Mouse (Mus musculus) heart, embryonic 11.5 days (tissue): ENCODE measurements at regions not wholly inside any gene's neighbourhood (a gene's known extent, or its start where the extent isn't known, plus 50 kb on each side); places are given as distances from the start of the nearest gene placed in this dataset.

Source experiments
- ATAC-seq: fragments of 200-750 bp; cut with Nextera tagmentation; replicated peaks from 2 replicates; pipeline ENCODE4 v1.8.0; 2017; ENCODE audit warnings: moderate library complexity; ENCODE audit not compliant: insufficient number of reproducible peaks, low FRiP score, low TSS enrichment
- H3K27ac ChIP-seq: fragments of 300-500 bp; sonication (generic); 2 replicates; pipeline ENCODE4 v1.5.1; 2014; ENCODE audit warnings: mild to moderate bottlenecking, low read depth, low read length
- H3K27me3 ChIP-seq: fragments of 300-500 bp; sonication (generic); 2 replicates; pipeline ENCODE4 v1.6.1; 2014; ENCODE audit warnings: mild to moderate bottlenecking, low read length, mixed read lengths; ENCODE audit not compliant: control insufficient read depth, insufficient read depth
- H3K36me3 ChIP-seq: fragments of 300-500 bp; sonication (generic); 2 replicates; pipeline ENCODE4 v1.6.1; 2014; ENCODE audit warnings: mild to moderate bottlenecking, low read length, moderate library complexity, mixed read lengths; ENCODE audit not compliant: control insufficient read depth, insufficient read depth
- H3K4me1 ChIP-seq: fragments of 300-500 bp; sonication (generic); 2 replicates; pipeline ENCODE4 v1.6.1; 2014; ENCODE audit warnings: low read length; ENCODE audit not compliant: control insufficient read depth, insufficient read depth
- H3K4me2 ChIP-seq: fragments of 300-500 bp; sonication (generic); 2 replicates; pipeline ENCODE4 v1.6.1; 2014; ENCODE audit warnings: mild to moderate bottlenecking, moderate library complexity
- H3K4me3 ChIP-seq: fragments of 300-500 bp; sonication (generic); 2 replicates; pipeline ENCODE4 v1.5.1; 2014; ENCODE audit warnings: low read depth, low read length
- H3K9ac ChIP-seq: fragments of 300-500 bp; sonication (generic); 2 replicates; pipeline ENCODE4 v1.6.1; 2014; ENCODE audit warnings: mild to moderate bottlenecking, low read depth, low read length, moderate library complexity
- H3K9me3 ChIP-seq: fragments of 300-500 bp; sonication (generic); replicated peaks from 2 replicates; pipeline ENCODE4 v1.6.1; 2016; ENCODE audit warnings: low read length; ENCODE audit not compliant: control insufficient read depth
- WGBS: fragments of 180-500 bp; shearing (Covaris S2); extraction: QIAGEN DNeasy Blood & Tissue Kit; methylation state at CpG from one replicate; pipeline ENCODE4 v1.1.7; 2014; ENCODE audit not compliant: insufficient replicate concordance; 5-methylcytosine and 5-hydroxymethylcytosine counted together

GRCm38 (mm10) chr1:55977796-55978195 lies 572.1 kb downstream of the Plcl1 start:
- H3K4me3 ChIP-seq = no peak overlapping the region
- no peak overlapping the region for H3K4me2 ChIP-seq
- H3K27me3 ChIP-seq = no peaks in the 10 kb centered on the region
- H3K4me1 ChIP-seq = no peaks in the 10 kb centered on the region
- no peaks in the 10 kb centered on the region for H3K36me3 ChIP-seq
- H3K9ac ChIP-seq = no peak overlapping the region
- H3K27ac ChIP-seq = no peak overlapping the region
- no peaks in the 10 kb centered on the region for H3K9me3 ChIP-seq
- ATAC-seq = no peak
- WGBS = 85% methylated on average over 3 of the region's 3 CpGs

GRCm38 (mm10) chr1:55983522-55984066 lies 577.9 kb downstream of the Plcl1 start:
- Histone ChIP-seq H3K36me3 (no peaks in the 10 kb centered on the region), H3K4me3 (no peak overlapping the region), H3K9ac (no peak overlapping the region), H3K4me1 (no peaks in the 10 kb centered on the region), H3K27me3 (no peaks in the 10 kb centered on the region), H3K27ac (no peak overlapping the region), H3K4me2 (no peak overlapping the region), H3K9me3 (no peaks in the 10 kb centered on the region)
- no peak for ATAC-seq
- 57% methylated on average over 5 of the region's 5 CpGs for WGBS

- Histone ChIP-seq H3K4me1 (no peaks in the 10 kb centered on the region), H3K27me3 (no peaks in the 10 kb centered on the region), H3K36me3 (no peaks in the 10 kb centered on the region), H3K9me3 (no peaks in the 10 kb centered on the region), H3K4me3 (no peak overlapping the region), H3K4me2 (no peak overlapping the region), H3K27ac (no peak overlapping the region), H3K9ac (no peak overlapping the region)
- 75% methylated on average over 6 of the region's 6 CpGs for WGBS
- ATAC-seq = no peak
Observed at GRCm38 (mm10) chr1:55997074-55997473, 591.4 kb downstream of the Plcl1 start.
